Mouse (Mus musculus): ENCODE results near the gene Abi3bp. TPM values are rescaled to one million over a fixed set of nuclear protein-coding genes. Genes with fewer than 3 reads are reported as not detected.

Abi3bp gene
- 0.55 and 0.75 TPM in 2 replicates for polyA plus RNA-seq (2014; fragmentation: Nextera tagmentation; extraction: Ambion mirVana)

DNA sequence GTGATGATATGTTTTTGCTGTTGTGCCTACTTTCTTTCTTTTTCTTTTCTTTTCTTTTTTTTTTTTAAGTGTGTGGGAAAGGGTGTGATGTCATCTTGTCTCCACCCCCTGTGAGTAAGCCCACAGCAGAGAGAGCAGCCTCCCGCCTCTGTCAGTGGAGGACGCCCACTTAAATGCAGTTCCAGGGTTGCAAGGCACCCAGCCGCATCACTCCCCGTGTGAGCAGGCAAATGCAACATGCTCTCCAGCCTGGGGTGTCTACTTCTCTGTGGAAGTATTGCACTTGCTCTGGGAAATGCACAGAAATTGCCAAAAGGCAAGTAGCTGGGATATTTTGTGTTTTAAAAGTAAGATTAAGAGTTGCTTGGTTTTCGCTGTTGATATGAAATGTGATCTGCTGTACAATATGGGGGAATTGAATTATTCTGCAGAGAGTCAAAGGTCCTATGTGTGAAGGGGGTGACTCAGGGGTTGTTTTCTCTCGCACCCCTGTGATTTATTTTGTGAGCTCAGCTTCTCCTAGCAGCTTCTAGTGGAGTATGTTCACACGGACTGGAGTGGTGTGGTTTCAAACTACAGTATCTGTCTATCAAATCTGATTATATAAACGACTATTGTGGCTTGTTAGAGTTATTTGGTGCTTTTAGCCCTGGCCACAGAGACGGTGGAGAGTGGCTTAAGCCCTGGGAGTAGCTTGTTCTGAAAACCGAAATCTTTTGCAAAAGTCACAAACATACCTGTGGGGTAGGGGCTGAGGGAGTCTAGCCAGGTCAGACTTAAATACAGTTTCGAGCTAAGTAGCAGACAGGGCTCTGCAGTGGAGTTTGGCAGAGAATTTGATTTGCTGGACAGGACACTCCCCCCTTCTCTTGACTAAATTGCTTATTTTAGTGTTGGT lies at the start of gene Abi3bp:
Abi3bp (plus strand) TSS at position 202 of the 898 bp plus-strand sequence.
- ATAC-seq (replicated peaks; ENCODE audit: low FRiP score) (no peak), DNase-seq (ENCODE audit: low spot score) (no peak)
- Histone ChIP-seq H3K4me3 (ENCODE audit: low read depth, low read length) (no peak within 1 kb of the TSS), H3K4me1 (replicated peaks; ENCODE audit: control insufficient read depth, insufficient read depth, low read length) (no peaks in the 10 kb centered on the region), H3K4me2 (ENCODE audit: low read depth, low read length, severe bottlenecking) (no peak within 1 kb of the TSS), H3K27me3 (ENCODE audit: control insufficient read depth, insufficient read depth, low read length) (no peaks in the 10 kb centered on the region), H3K36me3 (ENCODE audit: control insufficient read depth, insufficient read depth, low read length) (no peaks in the 10 kb centered on the region), H3K9ac (ENCODE audit: low read length) (no peak within 1 kb of the TSS), H3K27ac (ENCODE audit: low read depth, low read length) (no peak within 1 kb of the TSS), H3K9me3 (ENCODE audit: control insufficient read depth, low read length) (no peaks in the 10 kb centered on the region)
- WGBS = 68% methylated on average over 11 of the region's 11 CpGs

DNA sequence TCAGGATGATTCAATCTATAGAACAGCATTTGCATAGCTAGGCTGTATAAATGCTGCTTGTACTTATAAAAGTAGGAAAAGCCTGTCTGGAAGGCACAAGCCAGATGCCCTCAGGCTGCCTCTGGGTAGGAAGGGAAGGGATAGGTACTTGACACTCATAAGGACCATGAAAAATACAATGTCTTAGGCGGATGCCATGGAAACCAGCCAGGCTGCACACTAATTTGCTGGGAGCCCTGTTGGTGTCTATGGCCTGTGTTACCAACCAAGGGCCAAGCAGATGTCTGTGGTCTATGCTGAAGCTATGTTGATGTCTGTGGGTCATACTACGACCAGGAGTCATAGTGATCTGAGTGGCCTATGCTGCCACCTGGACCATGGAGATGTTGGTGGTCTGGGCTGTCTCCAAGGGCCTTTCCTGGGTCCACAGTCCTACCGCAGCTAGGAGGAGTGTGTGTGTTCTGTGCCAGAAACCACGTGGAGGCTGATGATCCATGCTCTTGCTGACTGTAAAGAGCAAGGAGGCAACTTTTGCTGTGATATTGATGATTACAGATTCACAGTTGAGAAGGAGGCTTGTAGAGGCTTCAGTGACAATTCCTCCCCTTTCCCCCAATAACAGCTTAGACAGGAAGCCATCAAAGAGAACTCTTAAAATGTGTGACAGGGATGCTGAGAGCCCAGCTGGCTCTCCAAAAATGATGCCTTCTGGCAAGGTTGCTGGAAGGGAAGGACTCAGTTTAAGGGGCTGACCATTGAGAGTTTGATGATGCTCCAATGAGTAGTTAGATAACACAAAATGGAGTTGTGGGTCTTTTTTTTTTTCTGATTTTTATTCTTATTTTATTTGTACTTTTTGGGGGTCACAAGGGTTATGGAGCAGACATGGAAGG lies 42.1 kb upstream of the Abi3bp start:
- no peak for DNase-seq (ENCODE audit: low spot score)
- 73% methylated on average over 4 of the region's 4 CpGs for WGBS
- Histone ChIP-seq H3K27ac (ENCODE audit: low read depth, low read length) (no peak overlapping the region), H3K4me3 (ENCODE audit: low read depth, low read length) (no peak overlapping the region), H3K27me3 (ENCODE audit: control insufficient read depth, insufficient read depth, low read length) (no peaks in the 10 kb centered on the region), H3K9me3 (ENCODE audit: control insufficient read depth, low read length) (no peaks in the 10 kb centered on the region), H3K4me2 (ENCODE audit: low read depth, low read length, severe bottlenecking) (no peak overlapping the region), H3K9ac (ENCODE audit: low read length) (no peak overlapping the region), H3K4me1 (replicated peaks; ENCODE audit: control insufficient read depth, insufficient read depth, low read length) (no peaks in the 10 kb centered on the region), H3K36me3 (ENCODE audit: control insufficient read depth, insufficient read depth, low read length) (no peaks in the 10 kb centered on the region)
- no peak for ATAC-seq (replicated peaks; ENCODE audit: low FRiP score)

DNA sequence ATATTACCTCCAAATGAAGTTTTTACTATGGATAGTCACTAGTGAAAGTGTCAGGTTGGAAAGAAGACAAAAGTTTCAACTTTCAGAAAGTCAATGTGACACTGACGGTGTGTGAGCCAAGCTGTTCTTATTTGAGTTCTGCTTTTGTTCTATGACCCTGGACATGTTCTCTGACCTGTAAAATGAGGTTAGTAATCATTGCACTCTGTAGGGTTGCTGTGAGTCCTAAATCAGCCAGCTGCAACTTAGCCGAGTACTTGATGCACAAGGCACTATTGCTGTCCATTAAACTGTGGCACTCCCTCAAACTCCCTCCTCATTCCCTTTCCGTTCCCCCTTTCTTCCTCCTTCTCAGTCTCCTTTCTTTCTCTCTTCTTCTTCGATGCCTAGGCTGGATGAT lies 37.4 kb upstream of the Abi3bp start:
- WGBS = 70% methylated on average over 4 of the region's 4 CpGs
- H3K27ac ChIP-seq (ENCODE audit: low read depth, low read length) = no peak overlapping the region
- no peaks in the 10 kb centered on the region for H3K27me3 ChIP-seq (ENCODE audit: control insufficient read depth, insufficient read depth, low read length)
- H3K4me3 ChIP-seq (ENCODE audit: low read depth, low read length) = no peak overlapping the region
- H3K4me1 ChIP-seq (replicated peaks; ENCODE audit: control insufficient read depth, insufficient read depth, low read length) = no peaks in the 10 kb centered on the region
- H3K9me3 ChIP-seq (ENCODE audit: control insufficient read depth, low read length) = no peaks in the 10 kb centered on the region
- H3K4me2 ChIP-seq (ENCODE audit: low read depth, low read length, severe bottlenecking) = no peak overlapping the region
- no peak overlapping the region for H3K9ac ChIP-seq (ENCODE audit: low read length)
- no peak for ATAC-seq (replicated peaks; ENCODE audit: low FRiP score)
- no peaks in the 10 kb centered on the region for H3K36me3 ChIP-seq (ENCODE audit: control insufficient read depth, insufficient read depth, low read length)
- no peak for DNase-seq (ENCODE audit: low spot score)

DNA sequence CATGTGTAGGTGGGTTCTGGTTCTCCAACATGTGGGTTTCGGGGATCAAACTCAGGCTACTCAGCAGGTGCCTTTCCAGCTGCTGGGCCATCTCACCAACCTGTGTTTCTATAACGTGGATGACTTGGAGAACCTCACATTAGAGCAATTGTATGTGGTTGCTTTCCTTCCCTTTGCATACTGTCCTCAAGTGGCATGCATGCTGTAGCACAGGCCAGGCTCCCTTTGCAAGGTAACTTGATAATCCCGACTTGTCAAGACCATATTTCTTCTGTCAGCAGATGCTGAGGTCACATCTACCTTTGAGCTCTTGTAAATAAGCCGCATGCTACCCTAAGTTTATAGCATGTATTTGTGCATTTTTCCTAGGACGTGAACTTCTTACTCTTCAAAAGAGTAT lies 36.6 kb upstream of the Abi3bp start:
- ATAC-seq (replicated peaks; ENCODE audit: low FRiP score) = no peak
- WGBS = 88% methylated on average over 5 of the region's 5 CpGs
- no peaks in the 10 kb centered on the region for H3K27me3 ChIP-seq (ENCODE audit: control insufficient read depth, insufficient read depth, low read length)

DNA sequence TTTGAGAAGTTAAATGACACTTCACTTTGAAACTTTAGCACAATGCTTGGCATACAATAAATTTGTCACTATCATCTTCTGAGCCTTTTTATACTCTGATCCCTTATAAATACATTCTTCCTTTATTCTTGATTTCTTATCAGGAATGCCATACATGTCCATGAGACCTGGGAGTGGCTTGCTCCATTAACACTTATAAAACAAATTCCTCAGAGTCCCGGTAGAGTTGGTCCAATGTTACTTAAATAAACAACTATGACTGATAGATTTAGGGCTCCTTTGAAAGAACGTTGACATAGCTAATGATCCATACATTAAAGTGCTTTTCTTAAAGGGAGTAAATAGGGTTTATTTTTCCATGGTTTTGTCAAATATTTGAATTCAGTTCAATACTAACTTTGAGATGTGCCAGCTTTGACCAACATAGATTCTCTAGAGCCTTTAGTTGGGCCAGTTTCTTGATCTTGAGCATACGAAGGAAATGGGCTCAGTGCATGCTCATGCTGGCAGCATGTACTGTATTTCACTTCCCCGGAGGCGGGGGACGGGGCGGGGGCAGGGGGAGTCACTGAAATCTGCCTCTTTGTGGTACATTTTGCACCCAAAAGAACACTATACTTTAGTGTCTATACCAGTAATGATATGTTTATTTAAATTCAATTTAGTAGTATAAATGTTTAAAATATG lies 35.9 kb upstream of the Abi3bp start:
- DNase-seq (ENCODE audit: low spot score) (no peak), ATAC-seq (replicated peaks; ENCODE audit: low FRiP score) (no peak)
- Histone ChIP-seq H3K9me3 (ENCODE audit: control insufficient read depth, low read length) (no peaks in the 10 kb centered on the region), H3K4me3 (ENCODE audit: low read depth, low read length) (no peak overlapping the region), H3K4me1 (replicated peaks; ENCODE audit: control insufficient read depth, insufficient read depth, low read length) (no peaks in the 10 kb centered on the region), H3K4me2 (ENCODE audit: low read depth, low read length, severe bottlenecking) (no peak overlapping the region), H3K27ac (ENCODE audit: low read depth, low read length) (no peak overlapping the region), H3K27me3 (ENCODE audit: control insufficient read depth, insufficient read depth, low read length) (no peaks in the 10 kb centered on the region), H3K36me3 (ENCODE audit: control insufficient read depth, insufficient read depth, low read length) (no peaks in the 10 kb centered on the region), H3K9ac (ENCODE audit: low read length) (no peak overlapping the region)
- WGBS = 86% methylated on average over 7 of the region's 7 CpGs

More for the DNA sequence above, 36.6 kb upstream of the Abi3bp start:
- Histone ChIP-seq H3K27ac (ENCODE audit: low read depth, low read length) (no peak overlapping the region), H3K9me3 (ENCODE audit: control insufficient read depth, low read length) (no peaks in the 10 kb centered on the region), H3K4me1 (replicated peaks; ENCODE audit: control insufficient read depth, insufficient read depth, low read length) (no peaks in the 10 kb centered on the region), H3K4me3 (ENCODE audit: low read depth, low read length) (no peak overlapping the region), H3K36me3 (ENCODE audit: control insufficient read depth, insufficient read depth, low read length) (no peaks in the 10 kb centered on the region), H3K4me2 (ENCODE audit: low read depth, low read length, severe bottlenecking) (no peak overlapping the region), H3K9ac (ENCODE audit: low read length) (no peak overlapping the region)
- DNase-seq (ENCODE audit: low spot score) = no peak

DNA sequence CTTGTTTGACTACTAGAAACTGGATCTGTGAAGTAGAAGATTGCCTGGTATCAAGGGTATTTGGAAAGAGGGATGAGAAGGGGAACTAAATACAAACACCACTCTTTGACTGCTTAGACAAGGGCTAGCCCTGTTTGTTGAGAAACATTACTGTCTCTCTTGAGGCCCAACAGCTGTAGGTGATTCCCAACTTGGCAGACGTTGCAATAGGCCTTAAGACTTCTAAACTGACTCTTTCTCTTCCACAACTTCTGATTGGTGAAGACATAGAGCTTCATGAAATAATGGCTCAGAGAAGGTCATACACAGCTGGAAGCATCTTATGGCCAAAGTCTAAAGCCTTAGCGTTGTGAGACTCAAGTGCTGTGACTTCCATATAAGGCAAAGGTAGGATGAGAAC lies 26.2 kb upstream of the Abi3bp start:
- H3K9ac ChIP-seq (ENCODE audit: low read length) = no peak overlapping the region
- DNase-seq (ENCODE audit: low spot score) (no peak), ATAC-seq (replicated peaks; ENCODE audit: low FRiP score) (no peak)
- no peak overlapping the region for H3K4me2 ChIP-seq (ENCODE audit: low read depth, low read length, severe bottlenecking)
- WGBS = 79% methylated on average over 2 of the region's 2 CpGs
- H3K4me1 ChIP-seq (replicated peaks; ENCODE audit: control insufficient read depth, insufficient read depth, low read length) = no peaks in the 10 kb centered on the region
- no peaks in the 10 kb centered on the region for H3K27me3 ChIP-seq (ENCODE audit: control insufficient read depth, insufficient read depth, low read length)
- no peak overlapping the region for H3K27ac ChIP-seq (ENCODE audit: low read depth, low read length)
- no peaks in the 10 kb centered on the region for H3K36me3 ChIP-seq (ENCODE audit: control insufficient read depth, insufficient read depth, low read length)
- no peaks in the 10 kb centered on the region for H3K9me3 ChIP-seq (ENCODE audit: control insufficient read depth, low read length)
- H3K4me3 ChIP-seq (ENCODE audit: low read depth, low read length) = no peak overlapping the region

DNA sequence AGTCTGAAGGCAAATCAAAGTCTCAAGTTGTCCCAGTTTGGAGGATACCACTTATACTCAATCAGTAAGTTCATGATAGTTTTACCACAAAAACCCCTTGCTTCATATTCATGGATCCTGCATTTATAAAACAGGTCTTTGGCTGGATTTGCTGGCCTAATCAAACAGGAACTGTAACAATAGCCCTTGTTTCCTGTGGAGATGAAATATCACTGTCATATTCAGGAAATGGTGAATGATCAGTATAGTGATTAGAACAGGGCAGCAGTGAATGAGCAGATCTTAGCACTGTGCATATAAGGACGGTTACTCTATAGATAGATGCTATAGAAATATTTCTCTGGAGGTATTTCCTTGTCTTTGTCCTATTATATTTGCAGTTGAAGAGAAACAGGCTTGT lies 25.8 kb upstream of the Abi3bp start:
- H3K36me3 ChIP-seq (ENCODE audit: control insufficient read depth, insufficient read depth, low read length) = no peaks in the 10 kb centered on the region
- H3K27me3 ChIP-seq (ENCODE audit: control insufficient read depth, insufficient read depth, low read length) = no peaks in the 10 kb centered on the region
- WGBS = 83% methylated on average over 1 of the region's 1 CpGs
- H3K4me3 ChIP-seq (ENCODE audit: low read depth, low read length) = no peak overlapping the region
- H3K9ac ChIP-seq (ENCODE audit: low read length) = no peak overlapping the region
- no peak overlapping the region for H3K4me2 ChIP-seq (ENCODE audit: low read depth, low read length, severe bottlenecking)
- no peak for ATAC-seq (replicated peaks; ENCODE audit: low FRiP score)
- H3K27ac ChIP-seq (ENCODE audit: low read depth, low read length) = no peak overlapping the region
- no peak for DNase-seq (ENCODE audit: low spot score)
- no peaks in the 10 kb centered on the region for H3K4me1 ChIP-seq (replicated peaks; ENCODE audit: control insufficient read depth, insufficient read depth, low read length)
- no peaks in the 10 kb centered on the region for H3K9me3 ChIP-seq (ENCODE audit: control insufficient read depth, low read length)

DNA sequence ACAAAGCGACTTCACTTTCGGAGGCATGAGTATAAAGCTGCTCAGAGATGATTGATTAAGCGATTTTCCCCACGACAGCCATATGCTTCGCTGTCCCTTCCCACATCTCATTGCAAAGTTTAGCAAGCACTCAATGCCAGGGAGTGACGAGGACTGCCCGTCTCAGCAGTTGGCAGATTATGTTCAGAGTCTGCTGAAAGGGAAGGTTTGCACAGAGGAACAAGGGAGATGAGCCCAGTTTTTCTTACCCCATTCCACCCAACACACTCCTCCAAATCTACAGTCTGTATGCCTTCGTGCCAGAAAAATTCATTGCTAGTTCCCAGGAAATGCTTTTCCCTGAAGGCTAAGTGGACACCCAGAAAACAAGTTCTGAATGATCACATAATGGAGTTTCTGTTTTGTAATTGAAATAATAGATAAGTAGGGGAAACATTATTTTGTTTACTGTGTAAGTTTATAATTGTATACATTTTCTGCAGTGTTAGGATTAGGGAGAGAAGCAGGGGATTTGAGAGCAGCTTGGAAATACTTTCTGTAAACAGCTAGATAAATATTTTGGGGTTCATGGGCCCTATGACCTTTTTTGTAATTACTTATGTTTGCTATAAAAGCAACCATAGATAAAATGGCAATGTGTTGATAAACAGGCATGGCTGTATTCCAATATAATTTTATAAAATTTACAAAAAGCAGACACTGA lies 19.5 kb upstream of the Abi3bp start:
- Histone ChIP-seq H3K9me3 (ENCODE audit: control insufficient read depth, low read length) (no peaks in the 10 kb centered on the region), H3K36me3 (ENCODE audit: control insufficient read depth, insufficient read depth, low read length) (no peaks in the 10 kb centered on the region), H3K4me2 (ENCODE audit: low read depth, low read length, severe bottlenecking) (no peak overlapping the region), H3K27me3 (ENCODE audit: control insufficient read depth, insufficient read depth, low read length) (no peaks in the 10 kb centered on the region), H3K4me3 (ENCODE audit: low read depth, low read length) (no peak overlapping the region), H3K4me1 (replicated peaks; ENCODE audit: control insufficient read depth, insufficient read depth, low read length) (no peaks in the 10 kb centered on the region), H3K27ac (ENCODE audit: low read depth, low read length) (no peak overlapping the region), H3K9ac (ENCODE audit: low read length) (no peak overlapping the region)
- no peak for ATAC-seq (replicated peaks; ENCODE audit: low FRiP score)
- DNase-seq (ENCODE audit: low spot score) = no peak
- WGBS = 82% methylated on average over 8 of the region's 8 CpGs
